Mouse (Mus musculus): ENCODE data around the gene Carf.

Gene Carf

GRCm38 (mm10) chr1:60179932-60180783, 82.1 kb downstream of the Carf start, which contains the start of gene Nbeal1:
Nbeal1 (plus strand) TSS chr1:60180599.
- peak; percentile 99 to 100 for DNase-seq

- DNase-seq = peak; percentile 65 to 73
These were observed 82.8 kb downstream of the Carf start for GRCm38 (mm10) chr1:60180784-60181221.

GRCm38 (mm10) chr1:60188454-60188853, 90.4 kb downstream of the Carf start:
- DNase-seq = no peak

GRCm38 (mm10) chr1:60196813-60197212, 98.8 kb downstream of the Carf start:
- no peak for DNase-seq

GRCm38 (mm10) chr1:60199006-60199405, 101.0 kb downstream of the Carf start:
- peak in 1 of 2 experiments; percentile 15 for DNase-seq

Measured in lung, adult 18-20 months (tissue).